Mouse (Mus musculus) natural killer cell, adult 2 months (primary cell): Measurements from ENCODE around the gene Wdr81.
A peak's percentile ranks its signal among the peaks of the same experiment; 100 is the strongest.

Experiments
- DNase-seq, 2 experiments: peaks; one replicate each; pipeline ENCODE4 v3.0.0; 2022; ENCODE audit warnings: low spot score in 2 of 2

The Wdr81 gene

DNA sequence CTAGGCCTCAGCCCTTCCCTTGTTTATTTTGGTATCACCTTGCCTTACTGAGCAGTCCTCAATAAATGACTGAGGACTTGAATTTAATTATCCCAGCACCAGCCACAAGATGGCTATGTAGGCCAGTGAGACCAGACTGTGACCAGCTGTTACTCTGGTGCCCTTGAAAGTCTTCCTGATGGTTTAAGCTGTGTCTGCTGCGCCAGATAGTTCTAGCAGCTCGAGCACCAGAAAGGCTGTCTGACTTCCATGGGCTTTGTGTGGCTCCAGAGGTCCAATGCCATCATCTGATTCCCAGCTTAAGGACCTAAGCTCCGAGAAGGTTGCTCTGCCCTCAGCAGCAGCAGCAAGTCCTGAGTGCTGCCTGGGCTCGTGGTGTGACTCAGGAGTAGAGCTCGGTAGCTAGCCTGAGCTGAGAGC is 52.2 kb downstream of the Wdr81 start:
- peak in 1 of 2 experiments; percentile 17 for DNase-seq

DNA sequence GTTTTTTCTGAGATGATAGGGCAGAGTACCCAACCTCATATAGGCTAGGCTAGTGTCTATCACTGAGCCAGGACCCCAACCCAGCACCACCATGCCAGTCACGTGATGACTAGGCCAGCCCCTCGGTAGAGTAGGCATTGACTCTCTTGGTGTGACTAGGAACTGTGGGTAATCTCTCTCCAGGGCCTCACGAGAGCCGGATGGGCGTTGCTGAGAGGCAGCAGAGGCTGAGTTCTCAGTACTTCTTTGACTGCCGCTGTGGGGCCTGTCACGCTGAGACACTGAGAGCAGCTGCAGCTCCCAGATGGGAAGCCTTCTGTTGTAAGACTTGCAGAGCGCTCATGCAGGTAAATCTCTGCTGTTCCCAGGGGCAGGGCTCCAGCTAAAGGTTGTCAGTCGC is 54.4 kb downstream of the Wdr81 start:
- no peak for DNase-seq

DNA sequence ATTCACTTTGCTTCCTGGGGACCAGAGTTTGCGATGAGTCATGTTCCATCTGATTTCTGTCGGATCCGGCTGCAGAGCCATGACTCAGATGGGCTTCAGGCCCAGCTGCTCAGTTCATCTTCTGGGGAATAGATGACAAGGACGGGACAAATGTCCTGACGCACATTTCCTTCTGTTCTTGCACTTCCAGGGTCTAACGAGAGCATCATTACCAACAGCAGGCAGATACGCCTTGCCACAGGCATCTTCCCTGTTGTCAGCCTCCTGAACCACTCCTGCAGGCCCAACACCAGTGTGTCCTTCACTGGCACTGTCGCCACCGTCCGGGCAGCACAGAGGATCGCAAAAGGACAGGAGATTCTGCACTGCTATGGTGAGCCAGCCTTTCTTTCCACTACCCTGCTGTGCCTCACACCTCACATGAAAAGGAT is 55.1 kb downstream of the Wdr81 start:
- DNase-seq = no peak

DNA sequence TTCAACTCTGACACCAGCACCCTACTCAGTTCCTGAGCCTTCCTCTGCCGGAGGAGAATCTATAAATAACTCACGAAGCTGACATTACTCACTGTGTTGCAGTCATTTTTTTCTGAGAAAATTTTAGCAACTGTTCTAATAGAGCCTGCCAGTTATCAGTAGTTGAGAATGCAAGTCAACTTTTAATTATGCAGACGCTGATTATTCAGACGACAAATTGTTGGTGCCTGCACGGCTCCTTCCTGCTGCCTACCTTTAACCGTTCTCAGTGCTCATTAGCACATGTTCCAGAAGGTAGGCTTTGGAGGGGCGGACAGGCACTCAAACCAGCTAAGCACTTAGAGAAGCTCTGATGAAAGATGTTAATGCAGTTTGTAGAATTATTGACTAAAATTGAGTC is 57.1 kb downstream of the Wdr81 start:
- no peak for DNase-seq

DNA sequence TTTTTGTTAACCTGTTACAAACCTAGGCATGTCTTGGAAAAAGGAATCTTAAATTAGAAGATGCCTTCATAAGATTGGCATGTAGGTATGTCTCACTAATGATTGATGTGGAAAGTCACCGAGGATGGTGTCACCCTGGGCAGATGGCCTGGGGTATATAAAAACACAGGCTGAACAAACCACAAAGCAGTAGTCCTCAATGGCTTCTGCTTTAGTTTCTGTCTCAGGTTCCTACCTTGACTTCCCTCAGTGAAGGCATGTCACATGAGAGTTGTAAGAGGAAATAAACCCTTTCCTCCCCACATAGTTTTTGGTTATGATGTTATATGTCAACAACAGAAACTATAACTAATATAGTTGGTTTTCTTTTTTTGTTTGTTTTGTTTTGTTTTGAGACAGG is 58.9 kb downstream of the Wdr81 start:
- DNase-seq = no peak
